Mouse (Mus musculus): ENCODE results near the gene Pkd1. TPM values are rescaled to one million over a fixed set of nuclear protein-coding genes. Genes with fewer than 3 reads are reported as not detected.

Gene Pkd1
- polyA plus RNA-seq, 1 experiment from 2014 or later = 37.9 TPM

- Histone ChIP-seq H3K27me3 (no peaks in the 10 kb centered on the region), H3K9me3 (no peaks in the 10 kb centered on the region), H3K27ac (no peak overlapping the region), H3K4me1 (no peaks in the 10 kb centered on the region), H3K4me2 (no peak overlapping the region), H3K36me3 (peaks cover 99% of the 10 kb centered on the region), H3K9ac (no peak overlapping the region), H3K4me3 (no peak overlapping the region)
- no peak for ATAC-seq (ENCODE audit: insufficient number of reproducible peaks, low FRiP score, low TSS enrichment, low read depth)
- 76% methylated on average over 5 of the region's 5 CpGs for WGBS
Observed at GRCm38 (mm10) chr17:24596073-24596466, 46.4 kb downstream of the Pkd1 start.

GRCm38 (mm10) chr17:24596471-24597183 is 47.0 kb downstream of the Pkd1 start:
- Histone ChIP-seq H3K4me1 (no peaks in the 10 kb centered on the region), H3K27ac (no peak overlapping the region), H3K4me2 (no peak overlapping the region), H3K27me3 (no peaks in the 10 kb centered on the region), H3K4me3 (no peak overlapping the region), H3K9ac (no peak overlapping the region), H3K36me3 (peaks cover 99% of the 10 kb centered on the region), H3K9me3 (no peaks in the 10 kb centered on the region)
- 86% methylated on average over 19 of the region's 19 CpGs for WGBS
- ATAC-seq (ENCODE audit: insufficient number of reproducible peaks, low FRiP score, low TSS enrichment, low read depth) = no peak

GRCm38 (mm10) chr17:24597989-24598388 is 48.4 kb downstream of the Pkd1 start:
- H3K4me3 ChIP-seq = no peak overlapping the region

GRCm38 (mm10) chr17:24600502-24600901 is 50.9 kb downstream of the Pkd1 start:
- no peak for ATAC-seq (ENCODE audit: insufficient number of reproducible peaks, low FRiP score, low TSS enrichment, low read depth)
- H3K4me2 ChIP-seq = no peak overlapping the region
- H3K27me3 ChIP-seq = no peaks in the 10 kb centered on the region
- H3K9me3 ChIP-seq = no peaks in the 10 kb centered on the region
- WGBS = 94% methylated on average over 4 of the region's 4 CpGs
- H3K4me1 ChIP-seq = no peaks in the 10 kb centered on the region
- no peak overlapping the region for H3K4me3 ChIP-seq
- peaks cover 96% of the 10 kb centered on the region for H3K36me3 ChIP-seq
- H3K27ac ChIP-seq = no peak overlapping the region
- H3K9ac ChIP-seq = no peak overlapping the region

More at GRCm38 (mm10) chr17:24597989-24598388, 48.4 kb downstream of the Pkd1 start:
- Histone ChIP-seq H3K27me3 (no peaks in the 10 kb centered on the region), H3K4me2 (no peak overlapping the region), H3K9ac (no peak overlapping the region), H3K9me3 (no peaks in the 10 kb centered on the region), H3K27ac (no peak overlapping the region), H3K4me1 (no peaks in the 10 kb centered on the region), H3K36me3 (peaks cover 99% of the 10 kb centered on the region)
- no peak for ATAC-seq (ENCODE audit: insufficient number of reproducible peaks, low FRiP score, low TSS enrichment, low read depth)
- 86% methylated on average over 3 of the region's 3 CpGs for WGBS

GRCm38 (mm10) chr17:24603961-24604360 is 54.3 kb downstream of the Pkd1 start:
- Histone ChIP-seq H3K27ac (no peak overlapping the region), H3K4me3 (no peak overlapping the region), H3K9me3 (no peaks in the 10 kb centered on the region), H3K36me3 (peaks cover 96% of the 10 kb centered on the region), H3K9ac (no peak overlapping the region), H3K4me1 (no peaks in the 10 kb centered on the region), H3K27me3 (no peaks in the 10 kb centered on the region), H3K4me2 (no peak overlapping the region)
- no peak for ATAC-seq (ENCODE audit: insufficient number of reproducible peaks, low FRiP score, low TSS enrichment, low read depth)
- WGBS = 90% methylated on average over 8 of the region's 8 CpGs

GRCm38 (mm10) chr17:24604557-24604956 is 54.9 kb downstream of the Pkd1 start:
- WGBS = 84% methylated on average over 3 of the region's 3 CpGs
- Histone ChIP-seq H3K4me3 (no peak overlapping the region), H3K27me3 (no peaks in the 10 kb centered on the region), H3K4me1 (no peaks in the 10 kb centered on the region), H3K36me3 (peaks cover 91% of the 10 kb centered on the region), H3K4me2 (no peak overlapping the region), H3K27ac (no peak overlapping the region; the same call in 1 of the 2 replicates), H3K9ac (no peak overlapping the region), H3K9me3 (no peaks in the 10 kb centered on the region)
- no peak for ATAC-seq (ENCODE audit: insufficient number of reproducible peaks, low FRiP score, low TSS enrichment, low read depth)

- H3K36me3 ChIP-seq = peaks cover 65% of the 10 kb centered on the region
- H3K4me2 ChIP-seq = no peak overlapping the region
- no peaks in the 10 kb centered on the region for H3K4me1 ChIP-seq
- no peaks in the 10 kb centered on the region for H3K27me3 ChIP-seq
- 92% methylated on average over 4 of the region's 4 CpGs for WGBS
- H3K4me3 ChIP-seq = no peak overlapping the region
- no peaks in the 10 kb centered on the region for H3K9me3 ChIP-seq
- no peak for ATAC-seq (ENCODE audit: insufficient number of reproducible peaks, low FRiP score, low TSS enrichment, low read depth)
- H3K27ac ChIP-seq = no peak overlapping the region
- H3K9ac ChIP-seq = no peak overlapping the region
Observed at GRCm38 (mm10) chr17:24608370-24608769, 58.7 kb downstream of the Pkd1 start.

- no peak for ATAC-seq (ENCODE audit: insufficient number of reproducible peaks, low FRiP score, low TSS enrichment, low read depth)
- no peak overlapping the region for H3K9ac ChIP-seq
- H3K4me1 ChIP-seq = no peaks in the 10 kb centered on the region
- H3K27ac ChIP-seq = no peak overlapping the region
- H3K36me3 ChIP-seq = peaks cover 67% of the 10 kb centered on the region
- no peaks in the 10 kb centered on the region for H3K9me3 ChIP-seq
- WGBS = 91% methylated on average over 8 of the region's 8 CpGs
- no peak overlapping the region for H3K4me3 ChIP-seq
- H3K4me2 ChIP-seq = no peak overlapping the region
- no peaks in the 10 kb centered on the region for H3K27me3 ChIP-seq
Observed at GRCm38 (mm10) chr17:24608874-24609273, 59.2 kb downstream of the Pkd1 start.

GRCm38 (mm10) chr17:24610711-24611110 is 61.1 kb downstream of the Pkd1 start:
- no peak overlapping the region for H3K4me3 ChIP-seq
- no peaks in the 10 kb centered on the region for H3K9me3 ChIP-seq
- H3K36me3 ChIP-seq = peaks cover 67% of the 10 kb centered on the region
- H3K27me3 ChIP-seq = no peaks in the 10 kb centered on the region
- WGBS = 84% methylated on average over 2 of the region's 2 CpGs
- H3K4me1 ChIP-seq = no peaks in the 10 kb centered on the region
- no peak for ATAC-seq (ENCODE audit: insufficient number of reproducible peaks, low FRiP score, low TSS enrichment, low read depth)
- no peak overlapping the region for H3K4me2 ChIP-seq
- H3K27ac ChIP-seq = no peak overlapping the region
- no peak overlapping the region for H3K9ac ChIP-seq

- Histone ChIP-seq H3K9me3 (no peaks in the 10 kb centered on the region), H3K4me2 (no peak overlapping the region), H3K4me1 (no peaks in the 10 kb centered on the region), H3K36me3 (peaks cover 92% of the 10 kb centered on the region), H3K27me3 (no peaks in the 10 kb centered on the region), H3K27ac (no peak overlapping the region), H3K4me3 (no peak overlapping the region), H3K9ac (no peak overlapping the region)
- WGBS = 85% methylated on average over 14 of the region's 14 CpGs
- no peak for ATAC-seq (ENCODE audit: insufficient number of reproducible peaks, low FRiP score, low TSS enrichment, low read depth)
Observed at GRCm38 (mm10) chr17:24617561-24618194, 68.0 kb downstream of the Pkd1 start.

- no peak overlapping the region for H3K9ac ChIP-seq
- 90% methylated on average over 8 of the region's 8 CpGs for WGBS
- H3K36me3 ChIP-seq = peaks cover 97% of the 10 kb centered on the region
Observed at GRCm38 (mm10) chr17:24625472-24625871, 75.8 kb downstream of the Pkd1 start.

GRCm38 (mm10) chr17:24628646-24629045 is 79.0 kb downstream of the Pkd1 start:
- Histone ChIP-seq H3K4me3 (no peak overlapping the region), H3K4me2 (no peak overlapping the region), H3K9ac (no peak overlapping the region), H3K9me3 (no peaks in the 10 kb centered on the region), H3K27ac (no peak overlapping the region), H3K27me3 (no peaks in the 10 kb centered on the region), H3K36me3 (peaks cover 70% of the 10 kb centered on the region), H3K4me1 (peaks cover 16% of the 10 kb centered on the region)
- ATAC-seq (ENCODE audit: insufficient number of reproducible peaks, low FRiP score, low TSS enrichment, low read depth) = no peak
- WGBS = 44% methylated on average over 5 of the region's 5 CpGs

More at GRCm38 (mm10) chr17:24625472-24625871, 75.8 kb downstream of the Pkd1 start:
- Histone ChIP-seq H3K4me1 (no peaks in the 10 kb centered on the region), H3K27me3 (no peaks in the 10 kb centered on the region), H3K4me2 (no peak overlapping the region), H3K27ac (no peak overlapping the region), H3K9me3 (no peaks in the 10 kb centered on the region), H3K4me3 (no peak overlapping the region)
- no peak for ATAC-seq (ENCODE audit: insufficient number of reproducible peaks, low FRiP score, low TSS enrichment, low read depth)

Measured in limb, embryonic 15.5 days (tissue).